Mouse (Mus musculus): ENCODE measurements at regions not wholly inside any gene's neighbourhood (a gene's known extent, or its start where the extent isn't known, plus 50 kb on each side); places are given as distances from the start of the nearest gene placed in this dataset.

GRCm38 (mm10) chr17:87517258-87517657 lies 70.5 kb upstream of the Calm2 start:
- ATAC-seq (ENCODE audit: extremely low read depth, insufficient number of reproducible peaks, low FRiP score, low TSS enrichment), result no peak
- H3K9ac ChIP-seq, result peak overlapping the region; percentile 12
- peak overlapping the region; percentile 59; the same call in 1 of the 2 replicates for H3K27ac ChIP-seq (replicated peaks)
- no peaks in the 10 kb centered on the region for H3K36me3 ChIP-seq
- H3K4me2 ChIP-seq, result peak overlapping the region; percentile 52
- WGBS, result 10% methylated on average over 9 of the region's 9 CpGs
- H3K4me3 ChIP-seq, result 0 out of 2 replicates have a peak overlapping the region, but pooled peaks have one; percentile 14
- H3K9me3 ChIP-seq, result no peaks in the 10 kb centered on the region
- peaks cover 52% of the 10 kb centered on the region for H3K4me1 ChIP-seq
- H3K27me3 ChIP-seq (replicated peaks), result no peaks in the 10 kb centered on the region

GRCm38 (mm10) chr17:87519454-87519853 lies 72.7 kb upstream of the Calm2 start:
- no peaks in the 10 kb centered on the region for H3K27me3 ChIP-seq (replicated peaks)
- H3K27ac ChIP-seq (replicated peaks), result no peak overlapping the region
- no peak overlapping the region for H3K9ac ChIP-seq
- no peaks in the 10 kb centered on the region for H3K36me3 ChIP-seq
- 85% methylated on average over 9 of the region's 9 CpGs for WGBS
- H3K4me1 ChIP-seq, result peaks cover 45% of the 10 kb centered on the region
- no peak for ATAC-seq (ENCODE audit: extremely low read depth, insufficient number of reproducible peaks, low FRiP score, low TSS enrichment)
- H3K9me3 ChIP-seq, result no peaks in the 10 kb centered on the region
- H3K4me2 ChIP-seq, result no peak overlapping the region
- H3K4me3 ChIP-seq, result no peak overlapping the region

GRCm38 (mm10) chr17:87520841-87521240 lies 74.1 kb upstream of the Calm2 start:
- Histone ChIP-seq H3K27ac (replicated peaks) (no peak overlapping the region), H3K4me1 (peaks cover 41% of the 10 kb centered on the region), H3K36me3 (no peaks in the 10 kb centered on the region), H3K9ac (no peak overlapping the region), H3K9me3 (no peaks in the 10 kb centered on the region), H3K4me2 (no peak overlapping the region), H3K4me3 (no peak overlapping the region), H3K27me3 (replicated peaks) (no peaks in the 10 kb centered on the region)
- 72% methylated on average over 5 of the region's 5 CpGs for WGBS
- ATAC-seq (ENCODE audit: extremely low read depth, insufficient number of reproducible peaks, low FRiP score, low TSS enrichment), result no peak

GRCm38 (mm10) chr17:87521622-87522151 lies 75.0 kb upstream of the Calm2 start:
- peak overlapping the region; percentile 68 for H3K9ac ChIP-seq
- 23% methylated on average over 10 of the region's 10 CpGs for WGBS

GRCm38 (mm10) chr17:87522500-87523091 lies 75.9 kb upstream of the Calm2 start:
- Histone ChIP-seq H3K36me3 (no peaks in the 10 kb centered on the region), H3K4me2 (peak overlapping the region; percentile 30), H3K27me3 (replicated peaks) (no peaks in the 10 kb centered on the region), H3K4me1 (peaks cover 31% of the 10 kb centered on the region), H3K4me3 (no peak overlapping the region), H3K27ac (replicated peaks) (peak overlapping the region; percentile 79), H3K9ac (peak overlapping the region; percentile 68), H3K9me3 (no peaks in the 10 kb centered on the region)
- ATAC-seq (ENCODE audit: extremely low read depth, insufficient number of reproducible peaks, low FRiP score, low TSS enrichment), result peak; percentile 60; the same call in 1 of the 2 replicates
- 7% methylated on average over 8 of the region's 8 CpGs for WGBS

More at GRCm38 (mm10) chr17:87521622-87522151, 75.0 kb upstream of the Calm2 start:
- Histone ChIP-seq H3K4me2 (peak overlapping the region; percentile 30), H3K9me3 (no peaks in the 10 kb centered on the region), H3K36me3 (no peaks in the 10 kb centered on the region), H3K4me3 (no peak overlapping the region), H3K27ac (replicated peaks) (peak overlapping the region; percentile 79), H3K27me3 (replicated peaks) (no peaks in the 10 kb centered on the region), H3K4me1 (peaks cover 40% of the 10 kb centered on the region)
- no peak for ATAC-seq (ENCODE audit: extremely low read depth, insufficient number of reproducible peaks, low FRiP score, low TSS enrichment)

GRCm38 (mm10) chr17:87523643-87524042 lies 76.9 kb upstream of the Calm2 start:
- no peak for ATAC-seq (ENCODE audit: extremely low read depth, insufficient number of reproducible peaks, low FRiP score, low TSS enrichment)
- 41% methylated on average over 10 of the region's 10 CpGs for WGBS

GRCm38 (mm10) chr17:87527174-87527573 lies 80.4 kb upstream of the Calm2 start:
- WGBS, result 89% methylated on average over 7 of the region's 7 CpGs
- Histone ChIP-seq H3K27me3 (replicated peaks) (no peaks in the 10 kb centered on the region), H3K9me3 (no peaks in the 10 kb centered on the region), H3K27ac (replicated peaks) (no peak overlapping the region), H3K9ac (no peak overlapping the region), H3K4me1 (peaks cover 51% of the 10 kb centered on the region), H3K36me3 (no peaks in the 10 kb centered on the region), H3K4me3 (no peak overlapping the region), H3K4me2 (no peak overlapping the region)
- ATAC-seq (ENCODE audit: extremely low read depth, insufficient number of reproducible peaks, low FRiP score, low TSS enrichment), result no peak

More at GRCm38 (mm10) chr17:87523643-87524042, 76.9 kb upstream of the Calm2 start:
- H3K27me3 ChIP-seq (replicated peaks), result no peaks in the 10 kb centered on the region
- H3K27ac ChIP-seq (replicated peaks), result 0 out of 2 replicates have a peak overlapping the region, but pooled peaks have one; percentile 9
- no peaks in the 10 kb centered on the region for H3K9me3 ChIP-seq
- H3K4me2 ChIP-seq, result no peak overlapping the region
- peaks cover 31% of the 10 kb centered on the region for H3K4me1 ChIP-seq
- no peaks in the 10 kb centered on the region for H3K36me3 ChIP-seq
- no peak overlapping the region for H3K4me3 ChIP-seq
- no peak overlapping the region for H3K9ac ChIP-seq

- 12% methylated on average over 29 of the region's 29 CpGs for WGBS
- Histone ChIP-seq H3K27ac (replicated peaks) (peak overlapping the region; percentile 83), H3K27me3 (replicated peaks) (no peaks in the 10 kb centered on the region), H3K4me3 (peak overlapping the region; percentile 48), H3K4me2 (peak overlapping the region; percentile 74), H3K9ac (peak overlapping the region; percentile 75), H3K36me3 (no peaks in the 10 kb centered on the region), H3K4me1 (peaks cover 41% of the 10 kb centered on the region), H3K9me3 (no peaks in the 10 kb centered on the region)
- ATAC-seq (ENCODE audit: extremely low read depth, insufficient number of reproducible peaks, low FRiP score, low TSS enrichment), result peak; percentile 67
These were observed 83.6 kb upstream of the Calm2 start for GRCm38 (mm10) chr17:87530162-87530817.

GRCm38 (mm10) chr17:87530818-87531410 lies 84.2 kb upstream of the Calm2 start:
- peaks cover 41% of the 10 kb centered on the region for H3K4me1 ChIP-seq
- H3K4me2 ChIP-seq, result peak overlapping the region; percentile 74
- H3K9me3 ChIP-seq, result no peaks in the 10 kb centered on the region
- H3K27me3 ChIP-seq (replicated peaks), result no peaks in the 10 kb centered on the region
- no peak for ATAC-seq (ENCODE audit: extremely low read depth, insufficient number of reproducible peaks, low FRiP score, low TSS enrichment)
- peak overlapping the region; percentile 48 for H3K4me3 ChIP-seq
- H3K36me3 ChIP-seq, result no peaks in the 10 kb centered on the region
- H3K9ac ChIP-seq, result peak overlapping the region; percentile 75
- peak overlapping the region; percentile 83 for H3K27ac ChIP-seq (replicated peaks)
- 2% methylated on average over 17 of the region's 17 CpGs for WGBS

GRCm38 (mm10) chr17:87531411-87532157 lies 84.8 kb upstream of the Calm2 start:
- H3K27me3 ChIP-seq (replicated peaks), result no peaks in the 10 kb centered on the region
- WGBS, result 3% methylated on average over 21 of the region's 21 CpGs
- H3K9ac ChIP-seq, result peak overlapping the region; percentile 75
- no peaks in the 10 kb centered on the region for H3K9me3 ChIP-seq
- peak overlapping the region; percentile 83 for H3K27ac ChIP-seq (replicated peaks)
- H3K4me3 ChIP-seq, result peak overlapping the region; percentile 48
- H3K4me2 ChIP-seq, result peak overlapping the region; percentile 74
- peaks cover 41% of the 10 kb centered on the region for H3K4me1 ChIP-seq
- ATAC-seq (ENCODE audit: extremely low read depth, insufficient number of reproducible peaks, low FRiP score, low TSS enrichment), result no peak
- H3K36me3 ChIP-seq, result no peaks in the 10 kb centered on the region

GRCm38 (mm10) chr17:87532158-87532545 lies 85.4 kb upstream of the Calm2 start:
- no peak for ATAC-seq (ENCODE audit: extremely low read depth, insufficient number of reproducible peaks, low FRiP score, low TSS enrichment)
- peak overlapping the region; percentile 74 for H3K4me2 ChIP-seq

More at GRCm38 (mm10) chr17:87532158-87532545, 85.4 kb upstream of the Calm2 start:
- H3K9me3 ChIP-seq, result no peaks in the 10 kb centered on the region
- peaks cover 41% of the 10 kb centered on the region for H3K4me1 ChIP-seq
- peak overlapping the region; percentile 48 for H3K4me3 ChIP-seq
- peak overlapping the region; percentile 83 for H3K27ac ChIP-seq (replicated peaks)
- no peaks in the 10 kb centered on the region for H3K27me3 ChIP-seq (replicated peaks)
- peak overlapping the region; percentile 75 for H3K9ac ChIP-seq
- H3K36me3 ChIP-seq, result no peaks in the 10 kb centered on the region
- whole genome bisulfite sequencing, result 4% methylated on average over 9 of the region's 9 CpGs

Data from heart, embryonic 13.5 days (tissue).